Mouse (Mus musculus) ovary, postnatal 10 days (tissue): ENCODE results near the gene Slc2a13.

Source experiments
- DNase-seq: peaks from one replicate; pipeline ENCODE4 v3.0.0; 2022; ENCODE audit warnings: low spot score

Slc2a13 gene

DNA sequence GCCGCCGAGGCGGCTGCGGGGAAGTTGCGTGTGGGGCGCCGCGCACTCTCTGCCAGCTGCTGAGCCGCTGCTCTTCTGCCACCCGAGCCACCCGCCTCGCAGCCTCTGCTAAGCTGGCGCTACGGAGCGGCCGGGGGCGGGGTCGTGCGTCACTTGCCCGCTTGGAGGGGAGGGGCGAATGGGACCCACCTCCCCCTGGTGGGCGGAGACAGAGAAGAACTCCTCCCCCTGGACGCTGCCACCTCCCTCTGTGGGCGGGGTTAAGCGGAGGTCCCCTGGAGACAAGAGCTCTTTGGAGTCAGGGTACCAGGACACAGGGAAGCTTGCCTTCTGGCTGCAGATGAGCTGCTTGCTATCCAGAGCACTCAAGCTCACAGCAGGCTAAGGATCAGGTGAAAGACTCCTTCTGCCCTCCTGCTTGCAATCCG is at the start of gene Slc2a13:
Gene Slc2a13 (minus strand): TSS at position 151 of the 428 bp plus-strand sequence.
- peak; percentile 61 for DNase-seq

GRCm38 (mm10) chr15:91616016-91616415 is 43.0 kb upstream of the Slc2a13 start:
- no peak for DNase-seq

DNA sequence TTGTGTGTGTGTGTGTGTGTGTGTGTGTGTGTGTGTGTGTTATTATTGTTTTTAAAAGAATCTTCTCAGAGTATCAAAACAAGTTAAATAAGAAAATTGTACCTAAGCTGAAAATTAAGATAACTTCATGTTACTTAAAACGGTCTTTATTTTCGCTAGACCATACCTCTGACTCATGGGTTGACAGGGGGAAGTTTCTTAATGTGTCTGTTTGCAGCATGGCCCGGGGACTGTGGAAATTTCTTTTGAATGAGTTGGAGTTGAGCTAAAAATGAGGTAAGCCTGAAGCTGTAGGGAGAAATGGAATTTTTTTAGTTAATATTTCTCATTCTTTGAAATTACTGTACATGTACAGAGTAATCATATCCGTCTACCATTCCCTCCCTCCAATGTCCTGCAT is 42.5 kb upstream of the Slc2a13 start:
- DNase-seq, result no peak

DNA sequence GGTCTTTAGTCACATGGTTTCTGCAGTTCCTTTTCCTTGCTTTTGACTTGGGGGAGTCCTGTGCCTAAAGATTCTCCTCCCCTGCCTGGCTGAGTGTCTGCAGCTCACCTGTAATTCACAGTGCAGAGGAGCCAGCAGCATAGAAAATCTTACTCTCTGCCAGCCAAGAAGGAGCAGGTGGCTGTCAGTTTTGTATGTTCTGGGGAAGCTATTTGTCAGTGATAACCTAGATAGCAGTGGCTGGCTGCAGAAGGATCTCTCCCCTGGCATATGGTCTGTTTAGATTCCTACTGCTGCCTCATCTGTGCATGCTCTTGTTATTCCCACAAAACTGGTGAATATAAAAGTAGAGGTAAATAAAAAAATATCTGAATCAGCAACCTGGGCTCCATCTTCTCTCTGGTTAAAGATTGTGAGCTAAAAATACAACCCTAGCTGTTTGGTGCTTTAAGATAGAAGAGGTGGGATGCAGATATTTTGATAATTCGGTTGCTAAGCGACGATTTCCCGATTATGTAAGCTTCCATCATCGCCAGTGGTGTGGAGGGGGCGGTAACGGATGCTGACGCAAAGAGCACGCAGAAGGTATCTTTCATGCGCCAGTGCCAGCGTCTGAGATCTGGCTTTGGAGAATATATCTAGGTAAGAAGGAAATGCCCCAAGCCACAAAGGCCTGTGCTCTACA is 41.1 kb upstream of the Slc2a13 start:
- no peak for DNase-seq

DNA sequence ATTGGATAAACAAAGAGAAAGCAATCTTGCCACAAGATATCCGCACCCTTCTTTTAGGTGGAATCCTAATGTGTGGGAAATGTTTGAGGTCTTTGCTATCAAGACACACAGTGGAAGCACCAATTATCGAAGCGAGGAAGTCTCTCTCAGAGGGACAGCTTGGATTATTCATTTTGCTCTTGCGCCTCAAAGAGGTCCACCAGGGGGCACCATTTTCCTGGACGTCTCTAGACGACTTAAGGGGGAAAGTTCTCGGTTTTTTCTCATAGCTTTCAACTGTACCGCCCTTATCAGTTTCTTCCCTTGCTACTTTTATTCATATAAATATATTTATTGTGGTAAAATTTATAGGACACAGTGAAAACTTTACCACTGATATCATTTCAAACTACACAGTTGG is 36.7 kb upstream of the Slc2a13 start:
- peak; percentile 25 for DNase-seq

DNA sequence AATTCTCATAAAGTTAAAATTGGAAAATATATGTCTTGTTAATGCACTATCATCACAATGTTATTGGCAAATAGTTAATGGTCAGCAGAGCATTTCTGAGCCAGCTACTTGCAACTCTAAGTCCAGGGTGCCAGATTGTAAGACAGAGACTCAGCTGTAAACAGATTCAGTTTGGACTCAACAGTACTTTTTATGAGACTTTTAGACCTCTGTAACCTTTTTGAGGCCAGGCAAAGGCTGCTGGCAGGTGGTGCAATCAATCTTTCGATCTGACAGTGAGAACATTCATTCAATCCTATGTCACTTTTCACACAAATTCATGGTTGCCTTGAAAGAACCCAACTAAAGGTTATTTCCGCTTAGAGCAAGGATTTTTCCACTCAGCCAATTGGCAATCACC is 35.8 kb upstream of the Slc2a13 start:
- no peak for DNase-seq

GRCm38 (mm10) chr15:91601197-91601596 is 28.1 kb upstream of the Slc2a13 start:
- no peak for DNase-seq

DNA sequence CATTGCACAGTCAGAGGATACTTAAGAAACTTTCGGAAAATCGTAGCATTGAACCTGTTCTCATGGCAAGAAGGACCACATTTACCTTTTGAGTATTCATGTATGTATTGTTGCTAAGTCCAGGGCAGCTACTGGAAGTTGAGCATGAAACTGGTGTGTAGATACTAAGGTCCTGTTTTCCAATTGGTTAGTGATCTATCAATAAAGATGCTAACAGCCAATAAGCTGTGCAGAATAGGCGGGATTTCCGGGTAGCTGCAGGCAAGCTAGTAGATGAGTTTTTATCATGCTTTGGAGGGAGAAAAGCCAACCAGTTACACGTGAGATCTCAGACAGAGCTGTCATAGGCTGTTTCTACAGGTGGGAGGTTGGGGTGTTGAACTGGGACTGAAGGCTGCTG is 24.2 kb upstream of the Slc2a13 start:
- DNase-seq, result no peak

DNA sequence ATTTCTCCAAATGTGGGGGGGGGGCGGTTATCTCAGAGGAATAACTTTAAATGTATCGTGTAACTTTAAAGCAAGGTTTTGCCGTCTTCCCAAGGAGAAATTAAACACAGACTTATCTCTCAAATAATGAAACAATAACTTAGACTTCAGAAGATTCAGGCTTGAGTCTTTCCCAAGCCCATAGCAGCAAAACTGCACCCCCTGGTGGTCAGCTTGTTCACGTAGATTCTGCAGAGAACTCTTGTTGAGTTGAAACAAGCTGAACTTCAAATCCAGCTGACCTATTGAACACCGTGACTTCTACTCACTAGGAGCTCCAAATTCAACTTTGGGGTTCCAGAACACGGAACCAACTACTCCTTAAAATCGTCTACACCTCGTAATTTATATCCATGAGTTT is 1.4 kb upstream of the Slc2a13 start:
- DNase-seq, result peak; percentile 63

- peak; percentile 31 for DNase-seq
These were observed 516 bp downstream of the Slc2a13 start for GRCm38 (mm10) chr15:91572421-91573069.

DNA sequence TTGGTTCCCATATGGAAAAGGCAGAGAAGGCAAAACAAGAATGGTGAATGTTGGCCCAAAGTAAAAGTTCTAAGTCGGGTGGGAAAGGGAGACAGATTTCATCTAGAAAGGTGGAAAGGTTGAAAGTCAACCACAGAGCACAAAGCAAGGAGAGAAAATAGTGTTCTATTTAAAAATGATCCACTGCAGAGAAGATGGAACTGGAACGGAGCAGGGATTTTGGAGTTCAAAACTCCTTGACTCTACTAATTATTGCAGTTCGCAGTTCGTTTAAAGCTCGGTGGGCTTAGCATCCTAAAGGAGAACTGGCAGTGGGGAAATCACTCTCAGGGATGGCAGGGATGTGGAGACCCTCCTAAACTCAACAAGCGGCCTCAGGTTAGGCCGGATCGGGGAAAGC is 1.1 kb downstream of the Slc2a13 start:
- DNase-seq, result no peak

GRCm38 (mm10) chr15:91566784-91567183 is 6.3 kb downstream of the Slc2a13 start:
- DNase-seq, result no peak

DNA sequence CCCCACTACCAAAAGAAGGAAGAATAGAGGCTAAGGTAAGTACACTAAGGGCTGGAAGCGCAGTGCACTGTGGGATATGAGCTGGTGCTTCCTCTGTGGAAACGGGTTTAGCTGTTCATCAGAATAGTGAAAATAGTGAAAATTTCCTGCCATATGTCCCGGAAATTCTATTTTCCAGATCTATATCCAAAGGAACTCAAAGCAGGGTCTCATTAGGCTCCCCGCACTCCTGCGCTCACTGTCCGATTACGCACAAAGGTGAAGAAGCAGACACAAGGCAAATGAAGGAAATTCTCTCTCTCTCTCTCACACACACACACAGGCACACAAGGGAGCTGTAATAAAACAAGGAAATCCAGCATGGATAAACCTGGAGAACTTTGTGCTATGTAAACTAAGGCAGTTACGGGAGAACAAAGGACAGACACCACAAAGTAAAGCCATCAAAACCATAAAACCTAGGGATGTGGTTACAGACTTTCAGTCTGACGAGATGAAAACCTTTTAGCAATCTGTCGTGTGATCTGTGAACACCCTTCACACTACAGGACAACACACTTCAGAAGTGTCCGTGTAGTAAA is 7.9 kb downstream of the Slc2a13 start:
- DNase-seq, result no peak

GRCm38 (mm10) chr15:91561728-91562127 is 11.3 kb downstream of the Slc2a13 start:
- DNase-seq, result no peak

DNA sequence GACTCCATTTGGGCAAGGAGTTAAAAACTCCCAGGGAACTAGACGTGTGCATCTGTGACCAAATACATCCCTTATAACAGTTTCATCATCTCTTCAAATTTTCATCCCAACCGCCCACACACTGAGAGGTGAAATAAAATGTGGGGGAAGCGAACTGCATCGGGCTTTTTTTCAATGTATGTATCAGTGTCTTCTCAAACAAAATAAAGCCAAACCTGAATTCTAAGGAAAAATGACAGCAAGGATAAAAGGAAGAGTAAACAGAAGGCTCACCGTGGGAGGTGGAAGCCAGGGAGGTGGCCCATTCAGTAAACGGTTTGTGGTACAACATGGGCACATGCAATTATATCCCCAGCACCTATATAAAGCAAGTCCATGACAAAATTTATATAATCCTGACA is 17.7 kb downstream of the Slc2a13 start:
- DNase-seq, result no peak

GRCm38 (mm10) chr15:91548586-91549268 is 24.3 kb downstream of the Slc2a13 start:
- no peak for DNase-seq

DNA sequence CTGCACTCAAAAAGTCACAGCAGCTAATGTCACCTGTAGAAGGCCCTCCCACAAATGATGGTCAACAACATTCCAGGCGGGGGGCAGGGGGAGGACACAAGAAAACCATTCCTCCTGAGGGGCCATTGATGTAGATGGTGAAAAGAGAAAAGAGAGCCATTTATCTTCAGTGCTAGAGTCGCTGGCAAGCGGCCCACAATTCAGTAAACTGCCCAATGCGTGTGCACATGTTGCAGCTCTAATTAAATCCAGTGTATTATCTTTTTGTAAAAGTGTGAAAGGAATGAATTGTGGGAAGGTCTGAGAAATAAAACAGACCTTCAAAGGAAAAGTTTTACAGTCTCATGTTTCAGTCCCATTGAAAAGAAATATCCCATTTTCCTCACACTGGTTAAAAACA is 28.5 kb downstream of the Slc2a13 start:
- no peak for DNase-seq

GRCm38 (mm10) chr15:91538439-91538838 is 34.6 kb downstream of the Slc2a13 start:
- DNase-seq, result no peak

GRCm38 (mm10) chr15:91526876-91527275 is 46.2 kb downstream of the Slc2a13 start:
- DNase-seq, result no peak

- DNase-seq, result no peak
These were observed 46.9 kb downstream of the Slc2a13 start for GRCm38 (mm10) chr15:91526166-91526565.

DNA sequence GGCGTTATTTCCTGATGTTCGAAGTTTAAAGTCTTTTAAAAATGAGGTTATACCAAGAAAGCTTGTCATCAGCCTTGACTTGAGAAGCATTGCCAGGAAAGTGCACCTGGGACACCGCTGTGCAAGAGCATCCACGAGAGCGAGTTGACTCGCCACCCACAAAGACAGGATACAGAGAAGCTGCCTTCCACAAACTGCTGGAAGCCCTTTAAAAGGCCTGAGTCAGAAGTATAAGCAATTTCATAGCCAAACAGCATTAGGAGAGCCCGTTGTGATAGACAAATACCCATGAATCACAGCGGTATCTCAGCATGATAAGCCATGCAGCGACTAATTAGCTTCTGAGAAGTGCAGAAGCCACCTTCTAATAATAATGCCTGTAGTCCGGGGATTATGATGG is 48.6 kb downstream of the Slc2a13 start:
- no peak for DNase-seq

DNA sequence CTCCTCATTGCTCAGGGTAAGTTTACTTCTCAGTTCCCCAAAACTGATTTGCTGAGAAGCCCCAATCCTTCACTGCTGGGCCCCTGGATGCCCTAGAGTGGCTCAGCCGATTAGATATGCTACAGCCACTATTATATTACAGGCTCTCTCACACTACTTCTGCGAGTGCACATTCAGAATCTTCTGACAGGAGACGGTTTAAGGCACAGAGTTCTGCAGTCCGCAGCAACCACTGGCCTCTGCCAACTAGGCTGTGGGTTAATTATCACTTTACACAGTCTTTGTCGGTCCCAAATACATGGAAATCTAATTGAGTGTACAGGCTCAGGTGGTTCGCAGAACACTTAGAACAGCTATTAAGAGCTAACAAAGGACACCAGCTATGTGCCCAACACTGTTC is 69.8 kb downstream of the Slc2a13 start:
- no peak for DNase-seq

GRCm38 (mm10) chr15:91502661-91503060 is 70.4 kb downstream of the Slc2a13 start:
- peak; percentile 2 for DNase-seq
